Mouse (Mus musculus) frontal cortex, adult 2 months (tissue): ENCODE measurements at regions not wholly inside any gene's neighbourhood (a gene's known extent, or its start where the extent isn't known, plus 50 kb on each side); places are given as distances from the start of the nearest gene placed in this dataset.
A peak's percentile ranks its signal among the peaks of the same experiment; 100 is the strongest.
"Not testable (repeated sequence)": the region's sequence is repeated elsewhere in the genome, so short reads cannot be mapped to it uniquely, and the experiment has no call there.

Experiments used
- DNase-seq, 2 experiments: peaks; one replicate each; pipeline ENCODE4 v3.0.0; 2022; ENCODE audit warnings: low spot score in 1 of 2; ENCODE audit errors: extremely low spot score in 1 of 2

DNA sequence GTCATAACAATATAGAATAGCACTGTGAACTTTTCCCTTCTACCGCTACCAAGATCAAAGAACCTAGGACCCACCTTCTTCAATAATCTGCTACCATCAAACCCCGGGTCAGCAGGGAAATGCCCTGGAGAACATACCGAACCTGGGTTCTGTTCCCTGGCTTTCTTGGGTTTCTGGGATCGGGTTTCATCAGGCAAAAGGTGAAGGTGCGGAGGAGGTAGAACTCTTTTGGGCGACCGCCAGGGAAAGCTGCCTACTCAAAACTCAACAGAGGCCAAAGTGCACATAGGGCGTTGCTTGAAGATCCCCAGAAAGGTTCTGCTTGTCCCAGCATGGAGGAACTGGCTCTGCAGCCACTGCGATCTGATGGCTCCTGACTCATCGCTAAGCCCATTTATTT lies 158.0 kb upstream of the Tbl1xr1 start:
- no peak for DNase-seq

DNA sequence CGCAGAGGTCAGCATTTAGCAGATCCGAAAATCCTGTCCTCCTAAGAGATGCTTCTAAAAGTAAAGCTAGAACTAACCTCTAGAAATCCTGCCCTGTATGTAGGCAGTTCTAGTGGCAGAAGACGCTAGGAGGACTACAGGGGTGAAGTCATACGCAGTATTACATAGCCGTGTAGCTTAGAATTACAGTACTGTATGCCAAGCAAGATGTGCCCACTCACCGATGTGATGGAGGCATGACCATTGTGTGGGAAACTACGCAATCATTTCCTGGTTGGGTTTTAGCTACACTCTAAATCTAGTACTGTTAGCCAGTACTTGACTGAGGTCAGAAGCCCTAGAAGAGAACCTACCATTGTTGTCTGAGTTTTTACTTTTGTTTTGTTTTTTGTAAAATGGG lies 156.5 kb upstream of the Tbl1xr1 start:
- no peak for DNase-seq

- no peak for DNase-seq
Observed at GRCm38 (mm10) chr3:21931951-21932350, 144.5 kb upstream of the Tbl1xr1 start.

- not testable (repeated sequence) for DNase-seq
Observed at GRCm38 (mm10) chr3:21932696-21933095, 143.8 kb upstream of the Tbl1xr1 start.

DNA sequence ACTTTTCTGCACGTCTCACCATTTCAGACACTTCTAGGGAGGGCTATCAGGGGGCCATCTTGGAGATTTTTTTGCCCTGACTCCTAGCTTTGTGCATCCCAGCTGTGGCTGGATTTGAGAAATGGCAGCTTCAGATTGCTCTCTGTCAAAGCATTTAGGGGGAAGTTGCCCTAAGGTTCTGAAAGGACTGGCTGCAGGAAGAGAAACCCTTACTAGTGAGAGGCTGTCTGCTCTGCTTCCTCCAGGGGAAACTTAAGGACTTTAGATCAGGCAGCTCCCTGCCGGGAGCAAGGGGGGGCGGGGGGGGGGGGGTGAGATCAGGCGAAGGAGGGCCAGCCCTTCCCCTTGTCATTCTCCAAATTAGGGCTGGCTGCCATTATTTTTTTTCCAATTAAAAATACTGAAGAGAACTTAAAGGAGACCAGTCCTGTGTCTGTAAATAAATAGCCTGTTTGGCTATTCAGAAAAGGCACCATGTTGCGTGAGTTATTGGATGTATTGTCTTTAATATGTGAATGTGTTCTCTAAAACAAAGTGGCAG lies 141.7 kb upstream of the Tbl1xr1 start:
- DNase-seq: peak in 1 of 2 experiments; percentile 26

- peak; percentile 85 to 94 for DNase-seq
Observed at GRCm38 (mm10) chr3:21935571-21936261, 140.7 kb upstream of the Tbl1xr1 start.

GRCm38 (mm10) chr3:21936262-21936603 lies 140.2 kb upstream of the Tbl1xr1 start:
- DNase-seq: no peak

- DNase-seq: peak in 1 of 2 experiments; percentile 19
Observed at GRCm38 (mm10) chr3:21936616-21937015, 139.8 kb upstream of the Tbl1xr1 start.

DNA sequence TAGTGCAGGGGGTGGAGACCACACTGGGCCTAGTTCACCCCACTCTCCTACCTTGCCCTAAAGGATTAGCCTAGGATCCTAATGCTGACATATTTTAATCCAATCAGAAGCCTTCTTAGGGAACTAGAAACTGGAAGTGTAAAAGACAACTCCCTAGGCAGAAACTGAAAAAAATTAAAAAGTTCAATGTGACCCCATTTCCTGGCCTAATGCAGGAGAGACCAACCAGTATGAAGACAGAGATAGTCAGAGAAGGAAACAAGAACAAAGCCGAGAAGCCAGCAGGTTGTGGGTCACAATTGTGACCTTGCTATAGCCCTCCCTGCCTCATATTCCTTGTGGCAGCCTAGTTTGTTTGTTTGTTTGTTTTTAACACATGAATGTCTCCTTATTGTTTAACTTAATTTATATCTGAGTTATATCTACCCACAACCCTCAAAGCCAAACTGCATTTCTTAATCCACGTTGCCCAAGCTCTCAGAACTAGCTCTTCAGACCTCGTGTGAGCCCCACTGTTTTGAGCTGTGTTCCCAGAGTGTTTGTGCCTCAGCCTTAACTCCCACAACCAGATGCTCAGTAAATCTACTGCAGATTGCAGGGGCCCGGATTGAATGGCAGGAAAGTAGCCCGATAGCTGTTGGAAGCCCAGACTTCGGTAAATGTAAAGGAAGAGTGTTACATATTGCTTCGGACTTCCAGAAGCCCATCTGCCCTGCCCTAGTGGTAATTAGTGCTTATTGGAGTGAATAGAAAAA lies 139.0 kb upstream of the Tbl1xr1 start:
- DNase-seq: peak; percentile 41 to 68

DNA sequence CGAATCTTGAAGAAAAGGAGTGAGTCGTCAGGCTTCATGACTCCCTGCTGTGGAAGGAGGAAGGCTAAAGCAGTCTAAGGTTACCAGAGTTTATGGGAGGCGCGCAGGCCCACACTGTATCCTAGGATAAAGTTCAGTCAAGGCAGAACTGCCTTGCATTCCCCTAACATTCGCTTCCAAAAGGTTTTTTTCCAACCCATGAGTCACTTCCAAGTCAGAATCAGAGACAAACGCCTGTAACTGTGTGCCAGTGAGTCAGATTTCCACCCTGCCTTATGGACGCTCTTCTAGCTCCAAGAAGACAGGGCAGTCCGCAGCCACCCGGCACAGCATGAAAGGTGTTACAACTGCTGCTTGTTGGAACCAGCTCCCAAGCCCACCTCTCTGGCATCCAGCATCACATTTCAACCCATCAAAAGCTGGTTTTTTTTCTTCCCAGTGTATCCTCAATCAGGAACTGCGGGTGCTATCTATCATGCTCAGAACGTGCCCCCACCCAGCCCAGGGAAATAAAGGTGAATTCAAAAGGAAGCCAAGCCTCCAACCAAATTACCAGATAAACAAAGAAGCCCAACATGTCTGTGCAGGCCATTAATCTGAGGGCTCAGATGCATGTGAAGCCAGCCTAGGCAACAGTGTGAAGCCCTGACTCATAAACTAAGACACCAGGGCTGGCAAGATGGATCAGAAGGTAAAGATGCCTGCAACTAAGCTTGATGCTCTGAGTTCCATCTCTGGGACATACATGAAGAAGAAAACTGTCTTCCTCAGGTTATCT lies 138.2 kb upstream of the Tbl1xr1 start:
- peak; percentile 51 to 69 for DNase-seq

GRCm38 (mm10) chr3:21939738-21940137 lies 136.7 kb upstream of the Tbl1xr1 start:
- no peak for DNase-seq

DNA sequence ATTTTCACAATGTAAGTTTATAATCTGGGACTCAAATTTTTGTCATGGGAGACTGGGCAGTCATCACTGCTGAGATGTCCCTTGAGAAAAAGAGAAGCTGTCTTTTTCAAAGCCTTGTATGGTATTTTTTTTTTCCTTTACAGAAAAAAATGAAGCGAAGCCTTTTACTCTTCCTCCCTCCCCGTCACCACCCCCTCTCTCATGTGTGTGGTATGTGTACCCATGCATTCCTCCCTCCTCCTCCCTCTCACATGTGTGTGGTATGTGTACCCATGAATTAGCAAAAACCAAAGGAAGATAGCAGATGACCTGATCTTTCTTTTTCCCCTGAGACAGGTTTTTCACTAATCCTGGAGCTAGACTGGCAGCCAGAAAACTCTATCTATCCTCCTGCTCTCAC lies 134.9 kb upstream of the Tbl1xr1 start:
- DNase-seq: no peak

DNA sequence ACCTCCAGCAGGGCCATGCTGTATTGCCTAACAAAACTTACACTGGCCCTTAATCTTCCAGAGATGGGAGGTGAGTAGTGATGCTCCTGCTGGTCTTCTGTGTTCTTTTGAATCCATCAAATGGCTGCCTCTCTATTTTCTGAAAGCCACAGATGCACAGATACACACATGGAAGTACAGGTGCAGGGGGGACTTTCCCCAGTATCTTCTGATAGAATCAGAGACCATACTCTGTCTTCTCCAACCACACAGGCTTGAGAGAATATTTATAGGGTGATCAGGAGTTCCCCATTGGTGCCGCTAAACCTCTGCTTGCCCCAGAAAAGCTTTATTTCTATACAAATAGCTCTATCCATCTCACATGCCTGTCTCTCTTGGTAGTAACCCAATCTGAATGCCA lies 133.5 kb upstream of the Tbl1xr1 start:
- DNase-seq: no peak

- DNase-seq: no peak
Observed at GRCm38 (mm10) chr3:21945775-21946174, 130.7 kb upstream of the Tbl1xr1 start.

- no peak for DNase-seq
Observed at GRCm38 (mm10) chr3:21947320-21948073, 129.0 kb upstream of the Tbl1xr1 start.

GRCm38 (mm10) chr3:21948074-21948659 lies 128.3 kb upstream of the Tbl1xr1 start:
- no peak for DNase-seq

DNA sequence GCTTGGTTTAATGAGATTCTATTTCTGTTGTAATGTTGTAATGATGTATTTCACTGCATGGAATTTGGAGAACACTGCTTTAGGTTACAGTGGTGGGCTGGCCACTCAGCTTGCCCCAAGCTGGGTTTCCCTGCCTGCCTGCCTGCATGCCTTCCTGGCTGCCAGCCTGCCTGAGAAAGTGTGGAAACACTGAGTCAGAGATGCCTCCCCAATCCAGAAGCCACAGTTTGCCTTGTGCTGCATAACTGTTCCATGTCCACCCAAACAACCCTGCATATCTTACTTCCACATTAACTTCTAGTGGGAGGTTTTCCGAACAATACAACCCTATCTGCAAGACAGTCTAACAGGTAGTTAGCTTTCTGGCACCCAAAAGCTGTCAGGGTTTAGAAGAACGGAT lies 127.0 kb upstream of the Tbl1xr1 start:
- peak in 1 of 2 experiments; percentile 27 for DNase-seq

GRCm38 (mm10) chr3:21950571-21950970 lies 125.9 kb upstream of the Tbl1xr1 start:
- DNase-seq: no peak

DNA sequence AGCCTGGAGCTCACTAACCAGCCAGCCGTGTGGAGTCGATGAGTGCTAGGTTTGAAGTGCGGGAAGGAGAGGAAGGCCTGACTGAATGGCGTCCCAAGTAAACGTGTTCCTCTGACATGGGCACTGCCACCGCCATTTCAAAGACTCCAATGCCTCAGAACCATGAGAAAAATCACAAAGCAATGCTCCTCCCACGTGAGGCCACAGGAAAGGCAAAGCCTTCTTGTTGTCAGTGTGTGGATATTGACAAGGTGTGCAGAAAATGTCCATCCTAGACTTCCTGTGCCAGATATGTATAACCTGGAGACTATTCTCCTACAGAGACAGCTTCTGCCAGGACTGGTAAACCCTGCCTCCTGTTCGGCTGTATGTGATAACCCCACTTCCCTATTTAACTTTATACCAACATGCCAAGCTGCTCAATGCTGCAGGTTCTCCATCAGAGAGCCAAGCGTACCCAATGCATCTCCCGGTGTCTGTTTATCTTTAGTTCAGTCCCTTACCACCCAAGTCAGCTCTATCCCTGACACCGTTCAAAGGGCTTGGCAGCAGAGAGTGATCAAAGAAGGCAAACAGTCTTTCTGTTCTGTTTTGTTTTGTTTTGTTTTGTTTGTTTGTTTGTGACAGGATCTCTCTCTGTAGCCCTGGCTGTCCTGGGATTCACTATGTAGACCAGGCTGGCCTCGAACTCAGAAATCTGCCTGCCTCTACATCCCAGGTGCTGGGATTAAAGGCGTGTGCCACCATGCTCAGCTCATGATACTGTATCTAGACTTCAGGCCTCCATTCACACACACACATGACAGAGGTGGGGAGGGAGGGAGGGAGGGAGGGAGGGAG lies 124.8 kb upstream of the Tbl1xr1 start:
- no peak for DNase-seq
